Mouse (Mus musculus): ENCODE measurements around the gene Afap1. TPM values are rescaled to one million over a fixed set of nuclear protein-coding genes. Genes with fewer than 3 reads are reported as not detected.

The Afap1 gene
- polyA plus RNA-seq, 1 experiment from 2014 or later: 18.1 TPM

DNA sequence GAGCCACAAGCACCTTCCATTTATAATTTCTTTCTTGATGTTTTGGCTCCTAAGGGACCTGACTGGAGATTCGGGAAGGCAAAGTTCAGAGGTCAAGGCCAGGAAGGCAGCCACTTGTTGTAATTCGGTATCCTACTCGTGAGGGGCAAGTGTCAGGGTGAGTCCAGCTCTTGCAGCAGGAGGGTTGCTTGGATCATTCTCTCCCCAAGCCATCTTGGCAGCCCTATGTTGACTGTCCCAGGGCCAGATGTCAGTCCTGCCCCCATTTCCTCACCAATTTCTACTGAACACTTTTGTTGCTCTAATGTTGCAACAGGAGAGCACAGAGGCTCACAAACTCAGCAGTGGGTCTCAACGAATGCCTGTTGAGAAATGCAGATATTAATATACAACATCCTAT is 5.0 kb downstream of the Afap1 start:
- no peak overlapping the region for H3K9ac ChIP-seq
- no peaks in the 10 kb centered on the region for H3K27me3 ChIP-seq
- no peak overlapping the region for H3K4me3 ChIP-seq
- H3K4me1 ChIP-seq: peaks cover 45% of the 10 kb centered on the region
- no peak overlapping the region for H3K4me2 ChIP-seq
- WGBS: 50% methylated on average over 4 of the region's 4 CpGs
- no peak for ATAC-seq (ENCODE audit: insufficient number of reproducible peaks, insufficient read depth, low FRiP score, low TSS enrichment, low read depth)
- H3K36me3 ChIP-seq: 0 out of 2 replicates have a peak, but pooled peaks cover 5% of the 10 kb centered on the region
- H3K9me3 ChIP-seq: no peaks in the 10 kb centered on the region
- no peak overlapping the region for H3K27ac ChIP-seq

DNA sequence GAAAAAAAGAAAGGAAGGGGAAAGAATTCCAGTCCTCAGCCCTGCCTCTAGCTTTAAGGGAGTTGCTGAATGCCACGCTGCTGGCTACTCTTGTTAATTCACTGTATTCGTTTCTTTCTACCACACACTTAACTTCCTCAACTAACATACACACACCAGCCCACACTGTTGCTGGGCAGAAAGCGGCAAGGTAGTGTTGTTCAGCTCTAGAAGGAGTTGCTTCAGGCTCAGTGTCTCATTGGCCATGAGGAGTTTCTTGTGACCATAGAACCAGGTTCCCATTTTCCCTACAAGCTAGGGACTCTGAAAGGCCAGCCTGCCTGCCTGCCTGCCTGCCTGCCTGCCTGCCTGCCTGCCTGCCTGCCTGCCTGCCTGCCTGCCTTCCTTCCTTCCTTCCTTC is 5.9 kb downstream of the Afap1 start:
- Histone ChIP-seq H3K4me2 (no peak overlapping the region), H3K27me3 (no peaks in the 10 kb centered on the region), H3K4me3 (no peak overlapping the region), H3K9me3 (no peaks in the 10 kb centered on the region), H3K27ac (no peak overlapping the region), H3K9ac (no peak overlapping the region), H3K36me3 (0 out of 2 replicates have a peak, but pooled peaks cover 5% of the 10 kb centered on the region), H3K4me1 (peaks cover 45% of the 10 kb centered on the region)
- WGBS: 86% methylated on average over 3 of the region's 3 CpGs
- no peak for ATAC-seq (ENCODE audit: insufficient number of reproducible peaks, insufficient read depth, low FRiP score, low TSS enrichment, low read depth)

GRCm38 (mm10) chr5:35900401-35901225 is 7.5 kb downstream of the Afap1 start:
- no peaks in the 10 kb centered on the region for H3K27me3 ChIP-seq
- ATAC-seq (ENCODE audit: insufficient number of reproducible peaks, insufficient read depth, low FRiP score, low TSS enrichment, low read depth): no peak
- peaks cover 39% of the 10 kb centered on the region for H3K4me1 ChIP-seq
- H3K36me3 ChIP-seq: 0 out of 2 replicates have a peak, but pooled peaks cover 5% of the 10 kb centered on the region
- H3K9me3 ChIP-seq: no peaks in the 10 kb centered on the region
- H3K9ac ChIP-seq: no peak overlapping the region
- no peak overlapping the region for H3K4me3 ChIP-seq
- WGBS: 16% methylated on average over 10 of the region's 10 CpGs
- H3K4me2 ChIP-seq: 0 out of 2 replicates have a peak overlapping the region, but pooled peaks have one; percentile 11
- H3K27ac ChIP-seq: 0 out of 2 replicates have a peak overlapping the region, but pooled peaks have one; percentile 4

DNA sequence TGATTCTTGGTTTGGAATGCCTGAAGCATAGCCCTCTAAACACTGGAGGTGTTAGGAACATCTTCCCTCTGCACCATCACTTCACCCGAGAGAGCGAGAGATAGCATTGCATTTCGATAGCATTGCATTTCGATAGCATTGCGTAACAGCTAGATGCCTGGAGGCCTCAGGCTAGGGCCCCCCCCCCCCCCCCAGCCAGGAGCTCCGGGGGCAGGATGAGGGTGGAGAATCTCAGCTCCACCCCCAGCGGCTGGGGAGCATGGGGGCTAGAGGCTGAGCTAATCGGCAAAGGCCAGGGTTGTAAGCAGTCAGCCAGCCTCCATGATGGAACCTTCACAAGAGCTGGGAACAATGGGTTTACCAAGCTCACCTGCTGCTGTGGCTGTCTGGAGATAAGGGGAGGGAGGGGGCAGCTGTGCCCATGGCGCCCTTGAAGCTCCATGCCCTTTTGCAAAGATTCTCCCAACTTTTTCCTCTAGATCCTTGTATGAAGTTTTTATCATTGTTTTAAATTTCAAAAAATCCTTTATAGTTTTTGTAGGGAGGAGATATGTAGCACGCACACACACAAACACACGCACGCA is 8.2 kb downstream of the Afap1 start:
- Histone ChIP-seq H3K9me3 (no peaks in the 10 kb centered on the region), H3K4me1 (peaks cover 40% of the 10 kb centered on the region), H3K27ac (no peak overlapping the region), H3K4me3 (no peak overlapping the region), H3K9ac (no peak overlapping the region), H3K36me3 (0 out of 2 replicates have a peak, but pooled peaks cover 5% of the 10 kb centered on the region), H3K27me3 (no peaks in the 10 kb centered on the region), H3K4me2 (0 out of 2 replicates have a peak overlapping the region, but pooled peaks have one; percentile 11)
- no peak for ATAC-seq (ENCODE audit: insufficient number of reproducible peaks, insufficient read depth, low FRiP score, low TSS enrichment, low read depth)
- WGBS: 42% methylated on average over 12 of the region's 12 CpGs

GRCm38 (mm10) chr5:35903456-35903855 is 10.3 kb downstream of the Afap1 start:
- no peaks in the 10 kb centered on the region for H3K27me3 ChIP-seq
- peaks cover 50% of the 10 kb centered on the region for H3K4me1 ChIP-seq
- no peak overlapping the region for H3K4me3 ChIP-seq
- no peak overlapping the region for H3K9ac ChIP-seq
- 0 out of 2 replicates have a peak, but pooled peaks cover under 1% of the 10 kb centered on the region for H3K36me3 ChIP-seq
- ATAC-seq (ENCODE audit: insufficient number of reproducible peaks, insufficient read depth, low FRiP score, low TSS enrichment, low read depth): no peak
- H3K4me2 ChIP-seq: no peak overlapping the region
- H3K27ac ChIP-seq: no peak overlapping the region
- WGBS: 74% methylated on average over 8 of the region's 8 CpGs
- no peaks in the 10 kb centered on the region for H3K9me3 ChIP-seq

- H3K36me3 ChIP-seq: 0 out of 2 replicates have a peak, but pooled peaks cover 3% of the 10 kb centered on the region
- H3K4me2 ChIP-seq: no peak overlapping the region
- H3K27me3 ChIP-seq: no peaks in the 10 kb centered on the region
- no peak overlapping the region for H3K27ac ChIP-seq
- 60% methylated on average over 8 of the region's 8 CpGs for WGBS
- no peak overlapping the region for H3K9ac ChIP-seq
- peaks cover 57% of the 10 kb centered on the region for H3K4me1 ChIP-seq
- H3K9me3 ChIP-seq: no peaks in the 10 kb centered on the region
- no peak overlapping the region for H3K4me3 ChIP-seq
- no peak for ATAC-seq (ENCODE audit: insufficient number of reproducible peaks, insufficient read depth, low FRiP score, low TSS enrichment, low read depth)
Measured at GRCm38 (mm10) chr5:35905283-35905682, 12.2 kb downstream of the Afap1 start.

- H3K27me3 ChIP-seq: no peaks in the 10 kb centered on the region
- ATAC-seq (ENCODE audit: insufficient number of reproducible peaks, insufficient read depth, low FRiP score, low TSS enrichment, low read depth): no peak
- WGBS: 73% methylated on average over 4 of the region's 4 CpGs
- no peak overlapping the region for H3K4me2 ChIP-seq
- peaks cover 12% of the 10 kb centered on the region; the same call in 1 of the 2 replicates for H3K36me3 ChIP-seq
- peaks cover 44% of the 10 kb centered on the region for H3K4me1 ChIP-seq
- no peak overlapping the region for H3K4me3 ChIP-seq
- no peak overlapping the region for H3K27ac ChIP-seq
- H3K9ac ChIP-seq: no peak overlapping the region
- H3K9me3 ChIP-seq: no peaks in the 10 kb centered on the region
Measured at GRCm38 (mm10) chr5:35907090-35907489, 14.0 kb downstream of the Afap1 start.

DNA sequence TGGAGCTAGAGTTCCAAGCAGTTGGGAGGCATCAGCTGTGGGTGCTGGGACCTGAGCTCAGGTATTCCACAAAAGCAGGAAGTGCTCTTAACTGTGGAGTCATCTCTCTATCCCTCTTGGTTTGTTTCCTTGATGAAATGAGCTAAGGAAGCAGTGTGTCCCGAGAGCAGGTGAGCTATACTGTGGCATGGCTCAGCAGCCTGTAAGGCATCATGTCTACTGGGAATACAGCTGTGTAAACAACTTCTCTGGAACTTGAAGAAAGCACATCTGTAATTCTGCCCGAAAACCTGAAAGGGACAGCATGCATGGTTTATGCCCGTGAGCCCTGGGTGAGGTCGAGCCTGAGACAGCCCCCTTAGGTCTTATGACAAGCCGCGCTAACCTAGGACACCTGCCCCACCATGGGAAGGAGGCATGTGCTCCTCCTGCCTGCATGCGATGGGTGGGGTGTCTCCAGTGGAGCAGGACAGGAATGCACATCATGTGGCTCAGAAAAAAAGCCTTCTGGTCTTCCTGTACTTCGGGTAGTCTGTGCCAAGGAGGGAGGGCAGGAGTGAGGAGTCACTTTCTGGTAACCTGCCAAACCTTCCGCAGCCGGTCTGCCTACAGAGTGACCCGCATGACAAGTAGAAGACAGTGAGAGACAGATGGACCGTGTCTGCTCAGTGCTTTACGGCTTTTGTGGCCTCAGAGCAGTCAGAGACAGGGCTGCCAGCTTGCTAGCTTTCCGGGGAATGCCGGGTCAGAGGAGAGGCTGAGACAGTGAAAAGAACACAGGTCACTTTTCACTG is 14.7 kb downstream of the Afap1 start:
- 0 out of 2 replicates have a peak, but pooled peaks cover 4% of the 10 kb centered on the region for H3K9me3 ChIP-seq
- H3K27me3 ChIP-seq: no peaks in the 10 kb centered on the region
- H3K4me2 ChIP-seq: peak overlapping the region; percentile 18; the same call in 1 of the 2 replicates
- H3K4me1 ChIP-seq: peaks cover 44% of the 10 kb centered on the region
- H3K9ac ChIP-seq: 0 out of 2 replicates have a peak overlapping the region, but pooled peaks have one; percentile 36
- H3K36me3 ChIP-seq: peaks cover 19% of the 10 kb centered on the region
- H3K27ac ChIP-seq: peak overlapping the region; percentile 77
- no peak overlapping the region for H3K4me3 ChIP-seq
- WGBS: 31% methylated on average over 15 of the region's 15 CpGs
- ATAC-seq (ENCODE audit: insufficient number of reproducible peaks, insufficient read depth, low FRiP score, low TSS enrichment, low read depth): peak; percentile 48; the same call in 1 of the 2 replicates

DNA sequence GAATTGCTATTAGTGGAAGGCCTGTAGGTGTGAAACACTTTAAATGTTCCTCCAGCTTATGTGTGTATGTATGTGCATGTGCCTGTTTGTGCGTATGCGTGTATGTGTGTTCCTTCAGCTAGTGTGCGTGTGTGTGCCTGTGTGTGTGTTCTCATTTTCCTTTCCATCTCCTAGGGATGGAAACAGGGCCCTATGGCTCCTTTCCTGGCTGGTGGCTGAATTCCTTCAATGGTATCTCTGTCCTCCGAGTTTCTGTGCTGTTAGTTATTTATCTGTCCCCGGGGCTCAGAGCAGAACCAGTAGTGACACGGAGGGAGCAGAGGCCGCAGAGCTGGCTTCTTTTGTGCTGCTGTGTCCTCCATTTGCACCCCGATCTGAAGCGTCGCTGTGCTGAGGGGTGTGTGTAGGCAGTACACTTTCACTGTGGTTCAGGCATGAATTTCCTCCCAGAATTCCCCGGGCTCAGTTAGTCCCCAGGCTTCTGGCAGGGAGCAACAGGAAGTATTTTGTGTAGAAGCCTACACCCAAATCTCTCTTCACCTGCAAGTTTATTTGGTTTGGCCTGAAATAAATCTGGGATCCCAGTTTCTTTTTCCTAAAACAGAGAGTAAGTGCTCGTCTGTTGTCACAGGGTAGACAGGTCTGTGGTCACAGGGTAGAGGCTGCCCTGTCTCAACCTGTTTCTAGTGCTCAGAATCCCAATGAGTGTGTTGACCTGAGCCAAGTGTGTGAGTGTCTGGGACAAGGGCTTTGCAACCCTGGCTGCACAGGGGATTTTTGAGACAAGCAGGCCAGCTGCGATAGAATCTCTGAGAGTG is 15.7 kb downstream of the Afap1 start:
- Histone ChIP-seq H3K9ac (0 out of 2 replicates have a peak overlapping the region, but pooled peaks have one; percentile 36), H3K4me1 (peaks cover 46% of the 10 kb centered on the region), H3K4me3 (no peak overlapping the region), H3K27me3 (no peaks in the 10 kb centered on the region), H3K9me3 (0 out of 2 replicates have a peak, but pooled peaks cover 4% of the 10 kb centered on the region), H3K27ac (peak overlapping the region; percentile 77), H3K36me3 (peaks cover 23% of the 10 kb centered on the region), H3K4me2 (no peak overlapping the region)
- 51% methylated on average over 13 of the region's 13 CpGs for WGBS
- ATAC-seq (ENCODE audit: insufficient number of reproducible peaks, insufficient read depth, low FRiP score, low TSS enrichment, low read depth): no peak

- Histone ChIP-seq H3K27ac (peak overlapping the region; percentile 53; the same call in 1 of the 2 replicates), H3K36me3 (peaks cover 23% of the 10 kb centered on the region), H3K9me3 (0 out of 2 replicates have a peak, but pooled peaks cover 4% of the 10 kb centered on the region), H3K4me3 (no peak overlapping the region), H3K4me2 (no peak overlapping the region), H3K9ac (no peak overlapping the region), H3K4me1 (peaks cover 56% of the 10 kb centered on the region), H3K27me3 (no peaks in the 10 kb centered on the region)
- 45% methylated on average over 12 of the region's 12 CpGs for WGBS
- no peak for ATAC-seq (ENCODE audit: insufficient number of reproducible peaks, insufficient read depth, low FRiP score, low TSS enrichment, low read depth)
Measured at GRCm38 (mm10) chr5:35915629-35916300, 22.6 kb downstream of the Afap1 start.

Measured in embryonic facial prominence, embryonic 13.5 days (tissue).